10 mouse cellular contexts compared by ENCODE assay signal in the genomic region with DNA sequence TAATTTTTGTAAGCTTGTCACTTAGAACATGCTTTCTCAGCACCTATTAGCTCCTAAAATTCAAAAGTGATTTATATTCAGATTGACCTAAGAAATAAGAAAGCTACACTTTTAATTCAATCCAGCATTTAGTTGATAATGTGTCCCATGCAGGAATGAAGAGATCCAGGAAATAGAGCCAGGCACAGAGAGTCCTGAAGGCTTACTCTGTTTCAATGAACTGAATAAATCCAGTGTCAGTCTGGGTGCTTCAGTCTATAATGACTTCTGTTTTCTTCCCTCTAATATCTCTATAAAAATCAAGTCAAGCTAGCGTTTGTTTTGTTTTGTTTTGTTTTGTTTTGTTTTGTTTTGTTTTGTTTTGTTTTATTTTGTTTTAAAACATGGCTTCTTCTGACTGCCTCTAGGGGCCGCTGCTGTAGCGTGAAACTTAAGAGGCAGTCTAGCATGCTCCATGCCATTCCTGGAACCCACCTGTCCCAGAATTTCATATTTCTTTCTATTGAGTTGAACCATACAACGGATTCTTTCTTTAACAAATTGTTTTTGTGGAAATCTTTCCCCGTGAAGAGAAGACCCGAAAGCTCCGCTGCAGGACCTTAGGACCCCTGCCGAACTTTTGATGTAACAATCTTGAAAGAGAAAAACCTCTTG. TPM values are rescaled to one million over a fixed set of nuclear protein-coding genes. Genes with fewer than 3 reads are reported as not detected.
A peak's percentile ranks its signal among the peaks of the same experiment; 100 is the strongest.
DNase-seq lines count a peak whose midpoint lies in the region; ATAC-seq and TF ChIP-seq lines count a peak whose summit lies in the region.
"Had no signal": no experiment of that assay in that cellular context is flagged by ENCODE, and none has a peak within 500 bp of the region (broad histone marks: within the 10 kb centered on the region; RNA-seq: fewer than 3 reads in every experiment).

No protein-coding gene starts in this region.

- 23% methylated on average over 8 of the region's 8 CpGs for WGBS in cerebellum, adult 2 months
- WGBS in lung, postnatal 0 days: 24% methylated on average over 8 of the region's 8 CpGs

- peak; percentile 71 for DNase-seq in embryo, embryonic 10 days (ENCODE audit: low spot score)
- DNase-seq in embryo, embryonic 9.5 days (ENCODE audit: extremely low spot score): no peak
- peak; percentile 44 for DNase-seq in right cerebral cortex, adult 18-20 months
- no peak for DNase-seq in right cerebral cortex, postnatal 36 days (ENCODE audit: low spot score in 2 of 2)
- DNase-seq in cerebellum, adult 2 months: peak; percentile 42 to 48
- peak; percentile 72 for DNase-seq in lung, postnatal 0 days (ENCODE audit: low spot score)
- DNase-seq in thymus, postnatal 4 days: peak; percentile 62

- H3K36me3 ChIP-seq in lung, postnatal 0 days (ENCODE audit: insufficient read depth, low read length): no peaks in the 10 kb centered on the region
- H3K36me3 ChIP-seq: G1E had no signal

- no peak overlapping the region for H3K4me2 ChIP-seq in lung, postnatal 0 days (replicated peaks; ENCODE audit: low read depth, low read length)

- peak; percentile 48 to 78; a peak in 3 of 4 replicates for ATAC-seq in hematopoietic stem cell, adult 5-6 weeks (replicated peaks in 1 of 2; ENCODE audit: insufficient read depth in 1 of 2, low FRiP score in 2 of 2, low TSS enrichment in 1 of 2, low read depth in 1 of 2, poor library complexity in 2 of 2, severe bottlenecking in 2 of 2)
- ATAC-seq in lung, postnatal 0 days: no peak

- no peaks in the 10 kb centered on the region for H3K27me3 ChIP-seq in cerebellum, adult 2 months (ENCODE audit: control insufficient read depth, insufficient read depth, low read length)
- no peaks in the 10 kb centered on the region for H3K27me3 ChIP-seq in lung, postnatal 0 days (replicated peaks; ENCODE audit: insufficient read depth, low read length)

- H3K9me3 ChIP-seq in lung, postnatal 0 days (ENCODE audit: low read length): no peaks in the 10 kb centered on the region
- H3K9me3 ChIP-seq: G1E had no signal

- TF ChIP-seq POLR2A in cerebellum, adult 2 months (IDR thresholded peaks at IDR 0.05; ENCODE audit: borderline replicate concordance, insufficient read depth, low read length): no peak

- no peak overlapping the region for H3K27ac ChIP-seq in cerebellum, adult 2 months (ENCODE audit: insufficient read depth, low read length)
- H3K27ac ChIP-seq in lung, postnatal 0 days (ENCODE audit: low read length): no peak overlapping the region

- no peak overlapping the region for H3K9ac ChIP-seq in lung, postnatal 0 days (replicated peaks; ENCODE audit: low read depth)

- TF ChIP-seq CTCF in cerebellum, adult 2 months (IDR thresholded peaks at IDR 0.05; ENCODE audit: borderline replicate concordance, insufficient read depth, low read depth, low read length): peak; percentile 80
- peak; percentile 79 for TF ChIP-seq CTCF in lung, postnatal 0 days (IDR thresholded peaks at IDR 0.05)

- no peak overlapping the region for H3K4me3 ChIP-seq in cerebellum, adult 2 months (replicated peaks; ENCODE audit: insufficient read depth, low read depth, low read length)
- H3K4me3 ChIP-seq in lung, postnatal 0 days (ENCODE audit: low read depth, low read length): no peak overlapping the region
- H3K4me3 ChIP-seq: myocyte had no signal

- no peaks in the 10 kb centered on the region for H3K4me1 ChIP-seq in cerebellum, adult 2 months (ENCODE audit: control insufficient read depth, insufficient read depth, low read length)
- peaks cover 7% of the 10 kb centered on the region; the same call in 1 of the 2 replicates for H3K4me1 ChIP-seq in lung, postnatal 0 days (ENCODE audit: insufficient read depth, low read depth, low read length)

- TF ChIP-seq EP300 in lung, postnatal 0 days (IDR thresholded peaks at IDR 0.05): no peak

RNA-seq across cellular contexts. Expression of a gene that starts 27.3 kb away (rescaled TPM):
- 51.7 and 58.1 TPM in 2 replicates for polyA plus RNA-seq in cerebellum, adult 2 months (2012; rRNA removed)
- 1.1 and 1.4 TPM in 2 replicates for total RNA-seq in hematopoietic stem cell, adult 5-6 weeks (2017)
- polyA plus RNA-seq in lung, postnatal 0 days (2015; fragmentation: Nextera tagmentation; extraction: Ambion mirVana): 95.8 and 104 TPM in 2 replicates
- polyA plus RNA-seq: G1E, myocyte had no signal

Comparison
In these comparisons a context has a peak if more than half of its experiments do, and no peak if none do; other contexts are left out.
1. DNase-seq: peak in embryo, embryonic 10 days (single experiment), right cerebral cortex, adult 18-20 months (single experiment), cerebellum, adult 2 months (2 of 2), lung, postnatal 0 days (single experiment) and thymus, postnatal 4 days (single experiment); none in embryo, embryonic 9.5 days (single experiment) and right cerebral cortex, postnatal 36 days (0 of 2).